Mouse (Mus musculus): Measurements from ENCODE around the gene Eif3k. TPM values are rescaled to one million over a fixed set of nuclear protein-coding genes. Genes with fewer than 3 reads are reported as not detected.

The Eif3k gene
- polyA plus RNA-seq, 1 experiment from 2014 or later: 454 TPM

GRCm38 (mm10) chr7:28963399-28963923 lies 18.2 kb downstream of the Eif3k start:
- 74% methylated on average over 3 of the region's 3 CpGs for WGBS
- no peaks in the 10 kb centered on the region for H3K27me3 ChIP-seq (replicated peaks; ENCODE audit: low read depth, poor library complexity, severe bottlenecking)
- no peak overlapping the region for H3K27ac ChIP-seq (replicated peaks)
- peaks cover 42% of the 10 kb centered on the region for H3K4me1 ChIP-seq
- no peak overlapping the region for H3K4me3 ChIP-seq
- no peak for DNase-seq (ENCODE audit: low spot score)
- H3K36me3 ChIP-seq (replicated peaks): no peaks in the 10 kb centered on the region
- H3K9me3 ChIP-seq: no peaks in the 10 kb centered on the region

DNA sequence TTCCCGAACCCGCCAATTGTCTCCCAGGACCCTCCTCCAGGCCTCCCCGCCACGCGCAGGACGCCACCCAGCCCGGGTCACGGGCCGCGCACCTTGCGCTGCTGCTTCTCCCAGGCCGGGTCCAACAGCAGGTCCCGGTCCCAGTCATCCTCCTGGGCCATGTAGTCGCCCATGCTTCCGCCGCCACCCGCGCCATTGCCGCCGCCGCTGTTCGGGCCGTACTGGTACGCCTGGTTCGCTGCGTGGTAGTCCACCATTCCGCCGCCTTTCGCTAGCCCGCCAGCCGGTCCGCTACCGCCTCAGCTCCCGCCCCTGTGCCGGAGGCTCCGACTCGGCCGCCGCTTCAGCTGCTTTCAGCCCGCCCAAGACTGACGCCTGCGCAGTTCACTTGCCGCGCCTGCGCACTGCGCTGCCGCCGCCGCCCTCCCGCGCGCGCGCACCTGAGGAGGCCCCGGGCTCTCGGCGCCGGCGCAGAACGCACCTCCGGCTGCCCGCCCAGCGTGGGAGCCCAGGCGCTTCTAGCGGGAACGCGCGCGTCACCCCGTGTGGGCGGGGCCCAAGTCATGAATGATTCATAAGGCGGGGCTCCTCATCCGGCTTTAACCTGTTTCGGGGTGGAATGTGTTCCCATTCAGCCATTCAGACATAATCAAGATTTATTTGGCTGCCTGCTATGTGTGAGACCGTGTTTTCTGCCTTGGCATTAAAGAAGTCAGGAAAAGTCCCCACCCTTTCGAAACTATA lies 19.6 kb downstream of the Eif3k start, which contains the start of gene Actn4:
Gene Actn4 (minus strand): TSS at position 414 of the 744 bp plus-strand sequence.
- Histone ChIP-seq H3K4me1 (peaks cover 55% of the 10 kb centered on the region), H3K27ac (replicated peaks) (peak within 1 kb of the TSS; percentile 97), H3K36me3 (replicated peaks) (peaks cover 6% of the 10 kb centered on the region), H3K27me3 (replicated peaks; ENCODE audit: low read depth, poor library complexity, severe bottlenecking) (no peaks in the 10 kb centered on the region), H3K9me3 (no peaks in the 10 kb centered on the region), H3K4me3 (peak within 1 kb of the TSS; percentile 98)
- peak; percentile 99 for DNase-seq (ENCODE audit: low spot score)
- WGBS: under 1% methylated on average over 76 of the region's 76 CpGs

DNA sequence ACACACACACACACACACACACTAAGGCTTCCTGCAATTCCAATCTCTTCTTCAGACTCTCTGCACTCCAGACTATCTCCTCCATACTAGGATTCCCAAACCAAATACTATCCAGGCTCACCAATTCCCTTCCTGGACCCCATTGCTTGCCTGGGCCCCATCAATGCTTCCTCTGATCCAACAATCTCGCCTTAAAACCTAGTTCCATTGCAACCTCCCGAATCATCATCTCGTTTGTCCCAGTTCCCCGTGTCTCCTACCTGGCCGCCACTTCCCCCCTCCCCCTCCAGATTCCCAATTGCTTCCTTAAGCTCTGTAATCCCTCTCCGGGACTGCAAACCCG lies 20.1 kb downstream of the Eif3k start:
- no peak for DNase-seq (ENCODE audit: low spot score)
- under 1% methylated on average over 7 of the region's 7 CpGs for WGBS
- Histone ChIP-seq H3K9me3 (no peaks in the 10 kb centered on the region), H3K36me3 (replicated peaks) (peaks cover 6% of the 10 kb centered on the region), H3K4me3 (peak overlapping the region; percentile 98), H3K27me3 (replicated peaks; ENCODE audit: low read depth, poor library complexity, severe bottlenecking) (no peaks in the 10 kb centered on the region), H3K4me1 (peaks cover 57% of the 10 kb centered on the region), H3K27ac (replicated peaks) (peak overlapping the region; percentile 97)

- Histone ChIP-seq H3K27me3 (replicated peaks; ENCODE audit: low read depth, poor library complexity, severe bottlenecking) (no peaks in the 10 kb centered on the region), H3K4me3 (peak overlapping the region; percentile 98), H3K9me3 (no peaks in the 10 kb centered on the region), H3K4me1 (peaks cover 64% of the 10 kb centered on the region), H3K27ac (replicated peaks) (peak overlapping the region; percentile 97), H3K36me3 (replicated peaks) (peaks cover 16% of the 10 kb centered on the region)
- WGBS: 25% methylated on average over 9 of the region's 9 CpGs
- no peak for DNase-seq (ENCODE audit: low spot score)
These were observed 21.2 kb downstream of the Eif3k start for GRCm38 (mm10) chr7:28960354-28961046.

DNA sequence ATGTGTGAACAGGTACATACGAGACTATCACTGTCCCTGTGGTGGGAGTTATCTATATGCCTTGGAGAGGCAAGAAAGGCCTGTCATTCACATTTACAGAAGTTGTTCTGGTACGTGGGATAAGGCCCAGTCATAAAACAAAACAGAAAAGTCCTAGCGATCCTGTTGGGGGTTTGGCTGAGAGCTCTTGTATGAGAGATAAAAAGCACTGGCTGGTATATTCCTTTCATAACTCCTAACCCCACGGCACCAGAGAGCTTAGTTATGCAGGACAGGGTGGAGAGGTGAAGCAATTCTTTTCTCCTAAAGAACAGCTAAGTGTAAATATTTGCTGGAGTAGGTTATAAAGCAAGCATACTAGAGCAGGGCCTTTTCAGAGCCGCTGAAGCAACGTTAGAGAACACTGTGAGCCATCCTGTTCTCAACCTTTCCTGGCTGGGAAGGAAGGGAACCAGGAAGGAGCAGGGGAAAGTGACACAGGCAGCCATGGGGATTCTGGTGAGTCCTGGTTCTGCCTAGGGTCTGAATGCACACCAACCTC lies 22.1 kb downstream of the Eif3k start:
- peaks cover 25% of the 10 kb centered on the region for H3K36me3 ChIP-seq (replicated peaks)
- H3K4me1 ChIP-seq: peaks cover 74% of the 10 kb centered on the region
- H3K27me3 ChIP-seq (replicated peaks; ENCODE audit: low read depth, poor library complexity, severe bottlenecking): no peaks in the 10 kb centered on the region
- 63% methylated on average over 6 of the region's 6 CpGs for WGBS
- no peak for DNase-seq (ENCODE audit: low spot score)
- H3K27ac ChIP-seq (replicated peaks): peak overlapping the region; percentile 97
- peak overlapping the region; percentile 98 for H3K4me3 ChIP-seq
- H3K9me3 ChIP-seq: no peaks in the 10 kb centered on the region

GRCm38 (mm10) chr7:28958770-28959169 lies 22.9 kb downstream of the Eif3k start:
- no peak overlapping the region for H3K27ac ChIP-seq (replicated peaks)
- WGBS: 52% methylated on average over 1 of the region's 1 CpGs

GRCm38 (mm10) chr7:28957997-28958725 lies 23.5 kb downstream of the Eif3k start:
- peaks cover 80% of the 10 kb centered on the region for H3K4me1 ChIP-seq
- no peak overlapping the region for H3K4me3 ChIP-seq
- no peaks in the 10 kb centered on the region for H3K9me3 ChIP-seq
- DNase-seq (ENCODE audit: low spot score): no peak
- no peak overlapping the region for H3K27ac ChIP-seq (replicated peaks)
- WGBS: 75% methylated on average over 1 of the region's 1 CpGs
- H3K27me3 ChIP-seq (replicated peaks; ENCODE audit: low read depth, poor library complexity, severe bottlenecking): no peaks in the 10 kb centered on the region
- H3K36me3 ChIP-seq (replicated peaks): peaks cover 32% of the 10 kb centered on the region

More at GRCm38 (mm10) chr7:28958770-28959169, 22.9 kb downstream of the Eif3k start:
- no peak for DNase-seq (ENCODE audit: low spot score)
- H3K4me1 ChIP-seq: peaks cover 78% of the 10 kb centered on the region
- peaks cover 32% of the 10 kb centered on the region for H3K36me3 ChIP-seq (replicated peaks)
- H3K9me3 ChIP-seq: no peaks in the 10 kb centered on the region
- H3K4me3 ChIP-seq: peak overlapping the region; percentile 98; the same call in 1 of the 2 replicates
- no peaks in the 10 kb centered on the region for H3K27me3 ChIP-seq (replicated peaks; ENCODE audit: low read depth, poor library complexity, severe bottlenecking)

DNA sequence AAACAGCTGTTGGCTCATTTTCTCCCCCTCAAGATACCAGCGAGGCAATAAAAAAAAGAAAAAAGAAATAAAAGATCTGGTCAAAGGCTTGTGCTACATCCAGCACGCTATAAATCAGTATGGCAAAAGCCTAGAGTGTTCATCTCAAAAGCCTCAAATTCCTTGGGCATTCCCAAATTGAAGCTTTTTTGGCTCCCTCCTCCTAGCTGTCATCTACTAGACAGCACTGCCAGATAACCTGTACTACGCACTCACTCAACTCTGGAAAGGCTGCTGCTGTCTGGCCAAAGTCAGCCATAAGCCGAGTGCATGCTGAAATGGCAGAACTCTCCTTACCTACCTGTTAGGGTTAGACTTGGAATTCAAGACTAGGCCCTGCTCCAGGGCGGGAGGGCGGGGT lies 24.4 kb downstream of the Eif3k start:
- no peak overlapping the region for H3K4me3 ChIP-seq
- H3K9me3 ChIP-seq: no peaks in the 10 kb centered on the region
- no peak for DNase-seq (ENCODE audit: low spot score)
- WGBS: 88% methylated on average over 6 of the region's 6 CpGs
- H3K36me3 ChIP-seq (replicated peaks): peaks cover 32% of the 10 kb centered on the region
- peaks cover 83% of the 10 kb centered on the region for H3K4me1 ChIP-seq
- H3K27ac ChIP-seq (replicated peaks): no peak overlapping the region
- no peaks in the 10 kb centered on the region for H3K27me3 ChIP-seq (replicated peaks; ENCODE audit: low read depth, poor library complexity, severe bottlenecking)

GRCm38 (mm10) chr7:28956270-28956669 lies 25.4 kb downstream of the Eif3k start:
- Histone ChIP-seq H3K27me3 (replicated peaks; ENCODE audit: low read depth, poor library complexity, severe bottlenecking) (no peaks in the 10 kb centered on the region), H3K4me1 (peaks cover 92% of the 10 kb centered on the region), H3K4me3 (no peak overlapping the region), H3K9me3 (no peaks in the 10 kb centered on the region), H3K27ac (replicated peaks) (no peak overlapping the region), H3K36me3 (replicated peaks) (peaks cover 39% of the 10 kb centered on the region)
- WGBS: 92% methylated on average over 1 of the region's 1 CpGs
- DNase-seq (ENCODE audit: low spot score): no peak

- Histone ChIP-seq H3K4me1 (peaks cover 92% of the 10 kb centered on the region), H3K27ac (replicated peaks) (peak overlapping the region; percentile 44; the same call in 1 of the 2 replicates), H3K27me3 (replicated peaks; ENCODE audit: low read depth, poor library complexity, severe bottlenecking) (no peaks in the 10 kb centered on the region), H3K4me3 (no peak overlapping the region), H3K36me3 (replicated peaks) (peaks cover 46% of the 10 kb centered on the region), H3K9me3 (no peaks in the 10 kb centered on the region)
- DNase-seq (ENCODE audit: low spot score): no peak
- 76% methylated on average over 5 of the region's 5 CpGs for WGBS
These were observed 26.3 kb downstream of the Eif3k start for GRCm38 (mm10) chr7:28955295-28955897.

DNA sequence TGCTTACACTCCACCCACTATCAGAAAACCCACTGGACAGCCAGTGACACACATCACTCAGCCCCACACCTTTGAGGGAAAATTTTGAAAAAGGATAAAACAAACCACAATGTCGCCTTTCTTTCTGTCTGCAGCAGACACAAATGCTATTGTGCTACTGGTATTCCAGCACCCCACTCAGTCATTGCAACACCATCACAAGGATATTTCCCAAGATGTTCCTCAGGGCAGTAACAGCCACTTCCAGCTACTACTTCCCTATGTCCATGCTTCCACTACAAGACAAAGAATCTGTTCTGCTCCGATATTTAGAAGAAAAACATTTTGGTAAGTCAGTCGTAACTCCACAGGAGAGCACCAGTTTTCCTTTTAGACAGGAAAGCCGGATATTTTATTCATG lies 26.9 kb downstream of the Eif3k start:
- Histone ChIP-seq H3K27ac (replicated peaks) (peak overlapping the region; percentile 44; the same call in 1 of the 2 replicates), H3K4me1 (peaks cover 90% of the 10 kb centered on the region), H3K9me3 (no peaks in the 10 kb centered on the region), H3K4me3 (no peak overlapping the region), H3K36me3 (replicated peaks) (peaks cover 52% of the 10 kb centered on the region), H3K27me3 (replicated peaks; ENCODE audit: low read depth, poor library complexity, severe bottlenecking) (no peaks in the 10 kb centered on the region)
- 79% methylated on average over 4 of the region's 4 CpGs for WGBS
- no peak for DNase-seq (ENCODE audit: low spot score)
